Mouse (Mus musculus) ovary, adult 18-20 months (tissue): ENCODE data around the gene Dpy30.

Experiments used
- DNase-seq: peaks from one replicate; pipeline ENCODE4 v3.0.0; 2022; ENCODE audit warnings: low spot score, mixed read lengths

Dpy30 gene

DNA sequence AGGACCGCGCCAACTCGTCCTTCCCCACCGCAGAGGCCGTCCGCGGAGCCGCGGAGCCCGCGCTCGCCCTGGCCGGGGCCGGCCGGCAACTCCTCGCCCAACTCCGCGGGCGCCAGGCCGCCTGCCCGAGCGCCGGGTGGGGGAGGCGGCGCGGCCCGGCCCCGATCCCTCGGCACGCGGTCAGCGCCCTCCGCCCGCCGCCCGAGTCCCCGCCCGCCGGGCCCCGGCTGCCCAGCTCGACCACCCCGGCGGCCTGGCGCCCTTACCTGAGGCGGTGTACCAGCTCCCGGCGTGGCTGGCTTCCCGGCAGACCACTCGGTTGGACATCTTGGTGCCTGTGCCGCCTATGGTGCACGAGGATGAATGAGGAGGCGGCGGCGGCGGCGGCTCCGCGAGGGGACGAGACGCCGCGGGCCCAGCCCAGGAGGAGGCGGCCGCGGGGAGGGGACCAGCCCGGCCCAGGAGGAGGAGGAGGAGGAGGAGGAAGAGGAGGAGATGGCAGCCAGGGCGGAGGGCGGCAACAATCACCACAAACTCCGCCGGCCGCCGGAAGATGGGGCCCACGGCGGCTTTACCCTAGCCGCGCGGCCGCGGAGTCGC lies 29.2 kb downstream of the Dpy30 start:
- DNase-seq: peak; percentile 87

DNA sequence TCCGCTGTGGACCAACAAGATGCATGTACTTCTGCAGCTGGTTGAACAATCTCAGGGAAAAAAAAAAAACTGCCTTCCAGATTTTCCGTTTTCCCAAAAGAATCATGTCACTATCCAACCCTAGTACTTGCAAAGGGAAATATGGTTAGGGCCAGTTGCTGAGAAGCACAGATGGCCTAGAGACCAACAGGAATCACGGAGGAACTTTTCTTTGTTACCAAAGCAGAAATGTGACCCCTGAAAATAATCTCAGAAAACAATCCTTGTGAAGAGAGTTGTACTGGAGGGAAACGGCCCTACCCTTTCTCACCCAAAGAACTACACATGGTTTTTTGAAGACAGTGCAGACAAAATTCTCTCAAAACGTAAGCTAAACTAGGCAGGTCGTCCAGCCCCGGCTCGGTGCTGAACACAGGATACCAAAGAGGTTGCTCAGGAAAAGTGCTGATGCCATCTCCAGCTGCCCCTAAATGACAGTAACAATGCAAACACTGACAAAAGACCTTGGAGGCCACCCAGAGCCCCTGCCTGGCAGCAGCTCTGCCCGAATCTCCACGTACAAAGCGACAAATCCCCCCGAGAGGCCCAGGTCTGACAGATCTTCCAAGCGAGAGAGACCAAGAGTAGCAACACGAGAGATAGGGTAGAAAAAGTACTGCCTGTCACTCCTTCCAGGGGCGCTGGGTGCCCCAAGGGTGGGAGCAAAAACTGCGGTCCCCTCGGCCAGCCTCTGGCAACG lies 29.9 kb downstream of the Dpy30 start:
- no peak for DNase-seq

DNA sequence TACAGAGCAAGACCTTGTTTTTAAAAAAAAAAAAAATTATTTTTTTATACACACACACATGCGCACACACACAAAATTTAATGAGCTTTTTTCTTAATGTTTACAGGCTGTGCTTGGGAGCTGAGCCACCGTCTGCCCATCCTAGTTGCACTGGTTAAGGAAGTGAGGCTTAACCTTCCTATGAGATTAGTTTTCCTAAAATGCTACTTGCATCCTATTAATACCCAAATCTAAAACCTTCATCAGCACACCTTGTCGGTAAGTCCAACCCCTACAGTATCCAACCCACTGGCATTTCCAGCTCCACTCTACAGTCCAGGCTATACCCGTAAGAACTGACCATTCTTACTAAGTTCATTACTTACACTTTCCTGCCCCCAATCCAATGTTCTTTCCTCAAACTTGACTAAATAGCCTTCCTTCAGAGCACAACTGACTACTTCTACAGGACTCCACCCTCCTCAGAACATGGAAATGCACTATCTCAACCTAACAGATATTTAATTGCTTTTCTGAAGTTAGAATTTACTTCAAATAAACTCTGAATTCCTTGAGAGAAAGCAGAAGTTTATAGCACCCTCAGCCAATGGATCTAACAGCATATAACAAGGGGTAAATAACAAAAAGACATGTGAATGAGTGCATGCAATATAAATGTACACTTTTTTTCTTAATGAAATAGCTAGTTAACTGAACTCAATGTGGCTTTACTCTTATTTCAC lies 31.9 kb downstream of the Dpy30 start:
- DNase-seq: no peak

DNA sequence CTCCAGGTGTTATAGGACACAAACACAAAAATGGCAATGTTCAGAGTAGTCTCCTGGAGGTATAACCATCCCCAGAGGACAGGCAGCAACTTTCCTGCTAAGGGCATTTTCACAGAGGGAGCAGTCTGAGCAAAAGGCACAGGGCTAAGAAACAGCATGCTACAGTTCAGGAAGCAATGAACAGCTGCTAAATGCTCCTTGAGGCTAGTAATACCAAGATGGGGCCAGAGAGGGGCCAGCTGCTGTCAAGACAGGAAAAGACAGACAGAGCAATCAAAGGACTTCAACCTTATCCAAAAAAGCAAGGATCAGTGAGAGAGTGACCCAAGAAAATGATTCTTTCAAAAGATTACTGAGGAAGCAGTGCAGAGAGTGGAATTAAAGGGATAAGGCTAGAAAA lies 32.9 kb downstream of the Dpy30 start:
- DNase-seq: no peak

DNA sequence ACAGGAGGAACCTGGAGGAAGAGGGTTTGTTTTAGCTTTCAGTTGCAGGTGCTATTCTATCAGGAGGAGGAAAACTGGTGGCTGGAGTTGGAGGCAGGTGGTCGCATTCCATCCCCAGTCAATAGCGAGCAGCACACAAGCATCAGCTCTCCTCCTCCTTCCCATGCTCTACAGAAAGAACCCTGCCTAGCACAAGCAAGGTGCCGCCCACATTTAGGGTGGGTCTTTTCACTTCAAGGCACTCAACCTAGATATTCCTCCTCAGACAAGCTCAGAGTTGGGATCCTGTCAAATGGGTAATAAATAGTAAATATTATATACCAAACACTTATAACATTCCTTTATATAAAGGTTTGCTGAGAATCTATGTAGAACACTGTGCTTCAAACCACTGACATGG lies 33.5 kb downstream of the Dpy30 start:
- DNase-seq: no peak

DNA sequence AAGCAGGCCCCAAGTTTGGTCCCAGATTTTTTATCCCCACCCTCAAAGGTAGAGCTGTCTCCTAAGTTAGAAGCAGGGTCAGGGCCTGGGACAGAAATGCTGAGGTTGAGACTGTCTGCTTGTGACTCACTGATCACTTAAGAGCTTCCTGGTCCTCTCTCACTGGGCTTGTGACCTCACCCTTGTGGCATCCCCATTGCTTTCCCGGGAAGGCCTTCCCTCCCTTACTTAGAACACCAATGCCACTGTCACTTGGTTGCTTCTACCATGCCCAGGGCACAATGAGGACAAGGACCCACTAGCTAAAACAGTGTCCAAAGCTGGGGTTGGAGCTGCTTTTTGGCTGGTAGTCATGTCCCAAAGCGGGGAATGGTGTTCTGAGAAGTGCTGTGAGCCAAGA lies 35.1 kb downstream of the Dpy30 start:
- no peak for DNase-seq

DNA sequence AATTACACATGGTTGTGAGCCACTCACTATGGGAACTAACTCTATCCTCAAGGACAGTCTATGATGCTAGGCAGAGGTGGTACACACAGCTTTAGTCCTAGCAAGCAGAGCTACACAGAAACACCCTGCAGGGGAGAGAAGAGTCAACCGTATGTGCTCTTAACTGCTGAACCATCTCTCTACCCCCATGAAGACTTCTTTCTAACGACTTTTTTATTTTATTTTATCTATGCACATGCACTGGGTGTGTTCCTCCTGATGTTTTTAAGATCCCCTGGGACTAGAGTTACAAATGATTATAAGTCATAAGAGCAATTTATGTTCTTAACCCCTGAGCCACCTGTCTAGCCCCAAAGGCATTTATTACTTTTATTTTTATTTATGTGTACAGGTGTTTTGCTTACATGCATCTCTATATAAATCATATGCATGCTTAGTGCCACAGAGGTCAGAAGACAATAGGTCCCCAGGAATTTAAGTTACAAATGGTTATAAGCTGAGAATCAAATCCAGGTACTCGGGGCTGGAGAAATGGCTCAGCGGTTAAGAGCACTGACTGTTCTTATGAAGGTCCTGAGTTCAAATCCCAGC lies 37.5 kb downstream of the Dpy30 start:
- DNase-seq: no peak

DNA sequence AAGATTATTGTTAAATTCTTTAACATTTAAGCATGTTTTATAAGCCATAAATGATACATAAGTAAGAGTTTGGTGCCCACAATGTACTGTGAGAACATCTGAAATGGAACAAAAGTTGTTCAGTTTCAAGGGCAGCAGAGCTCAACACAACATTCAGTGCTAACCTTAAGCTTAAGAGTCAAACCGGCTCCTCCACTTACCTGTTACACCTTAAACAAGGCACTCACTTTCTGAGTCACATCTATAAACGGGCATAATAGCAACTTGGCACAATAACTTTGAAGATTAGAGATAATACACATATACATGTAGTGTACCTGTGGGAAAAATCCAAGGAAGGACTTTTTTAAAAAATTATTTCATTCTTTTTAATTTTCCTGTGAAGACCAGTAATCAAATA lies 38.0 kb downstream of the Dpy30 start:
- no peak for DNase-seq

DNA sequence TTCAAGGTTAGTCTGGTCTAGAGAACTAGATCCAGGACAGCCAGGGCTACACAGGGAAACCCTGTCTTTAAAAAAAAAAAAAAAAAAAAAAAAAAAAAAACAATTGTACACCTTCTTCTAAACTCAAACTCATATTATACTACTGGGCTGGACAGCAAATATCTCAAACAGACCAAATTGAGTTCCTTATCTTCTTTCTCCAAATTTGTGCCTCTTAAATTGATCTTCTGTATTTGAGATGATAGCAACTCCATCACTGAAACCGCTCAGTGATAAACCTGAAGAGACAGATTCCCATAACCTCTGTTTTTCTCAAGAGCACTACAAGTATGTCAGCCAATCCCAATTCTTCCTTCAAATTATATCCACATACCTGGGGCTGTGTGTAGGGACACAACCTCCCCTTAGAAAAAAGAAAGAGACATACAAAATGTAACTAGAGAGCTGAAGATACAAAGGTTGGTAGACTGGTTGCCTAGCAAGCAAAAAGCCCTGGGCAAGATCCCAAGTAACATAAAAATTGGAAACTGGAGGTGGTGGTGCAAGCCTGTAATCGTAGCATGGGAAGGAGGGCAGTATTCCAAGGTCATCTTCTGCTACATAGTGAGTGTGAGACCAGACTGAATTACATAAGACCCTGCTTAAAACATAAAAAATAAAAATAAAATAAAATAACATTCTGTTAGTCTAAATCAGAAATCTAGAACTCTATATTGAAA lies 39.2 kb downstream of the Dpy30 start:
- no peak for DNase-seq

DNA sequence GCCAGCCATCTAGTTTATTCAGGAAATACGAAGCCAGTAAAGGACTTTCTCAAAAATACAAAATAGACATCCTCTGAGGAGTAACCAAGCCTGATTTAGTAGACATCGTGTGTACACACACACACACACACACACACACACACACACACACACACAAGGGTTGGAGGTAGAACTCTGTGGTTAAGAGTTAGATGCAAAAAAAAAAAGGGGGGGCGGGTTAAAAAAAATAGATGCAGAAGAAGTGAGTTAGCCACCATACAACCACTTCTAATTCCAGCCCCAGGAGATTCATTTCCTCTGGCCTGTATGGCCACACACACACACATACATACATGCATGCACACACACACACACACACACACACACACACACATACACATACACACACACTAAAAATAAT lies 41.7 kb downstream of the Dpy30 start:
- DNase-seq: no peak

DNA sequence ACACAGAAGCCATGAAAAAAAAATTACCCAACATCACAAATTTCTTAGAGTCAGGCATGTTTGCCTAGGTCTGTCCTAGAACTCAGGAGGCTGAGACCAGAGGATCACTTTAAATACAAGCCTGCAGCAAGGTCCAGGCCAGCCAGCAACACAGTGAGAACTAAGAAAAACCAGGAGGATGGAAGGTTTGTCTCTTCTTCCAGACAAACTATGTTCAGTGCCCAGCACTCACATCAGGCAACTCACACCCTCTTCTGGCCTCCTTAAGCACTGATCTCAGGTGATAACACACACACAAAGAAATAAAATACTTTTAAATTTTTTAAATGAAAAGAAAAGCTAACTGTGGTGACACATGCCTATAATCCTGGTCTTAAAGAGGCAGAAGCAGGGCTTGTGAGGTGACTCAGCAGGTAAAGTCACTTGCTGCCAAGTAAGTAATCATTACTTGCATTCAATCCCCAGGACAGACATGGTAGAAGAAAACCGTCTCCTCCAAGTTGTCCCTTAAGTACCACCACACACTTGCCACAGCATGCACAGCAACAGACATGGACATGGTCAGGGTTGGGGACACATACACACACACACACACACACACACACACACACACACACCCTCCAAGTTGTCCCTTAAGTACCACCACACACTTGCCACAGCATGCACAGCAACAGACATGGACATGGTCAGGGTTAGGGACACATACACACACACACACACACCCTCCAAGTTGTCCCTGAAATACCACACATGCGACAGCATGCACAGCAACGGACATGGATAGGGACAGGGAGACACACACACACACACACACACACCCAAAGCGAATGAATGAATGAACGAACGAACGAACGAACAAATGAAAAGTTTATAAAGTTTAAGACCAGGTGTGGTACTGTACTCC lies 44.5 kb downstream of the Dpy30 start:
- DNase-seq: no peak

DNA sequence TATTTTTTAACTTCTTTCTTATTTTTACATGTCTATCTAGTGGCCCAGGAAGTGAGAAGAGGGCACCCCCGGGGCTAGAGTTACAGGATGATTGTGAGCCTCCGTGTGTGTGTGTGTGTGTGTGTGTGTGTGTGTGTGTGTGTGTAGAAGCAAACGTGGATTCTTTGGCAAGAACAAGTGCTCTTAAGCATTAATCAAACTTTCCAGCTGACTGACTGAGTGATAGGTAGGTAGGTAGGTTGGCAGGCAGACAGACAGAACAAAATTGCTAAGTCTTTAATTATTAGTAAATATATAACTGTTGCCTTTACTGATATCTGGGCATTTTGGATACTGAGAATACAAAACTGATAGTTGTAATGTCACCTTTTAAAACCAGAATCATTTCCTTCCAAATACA lies 49.3 kb downstream of the Dpy30 start:
- DNase-seq: no peak

DNA sequence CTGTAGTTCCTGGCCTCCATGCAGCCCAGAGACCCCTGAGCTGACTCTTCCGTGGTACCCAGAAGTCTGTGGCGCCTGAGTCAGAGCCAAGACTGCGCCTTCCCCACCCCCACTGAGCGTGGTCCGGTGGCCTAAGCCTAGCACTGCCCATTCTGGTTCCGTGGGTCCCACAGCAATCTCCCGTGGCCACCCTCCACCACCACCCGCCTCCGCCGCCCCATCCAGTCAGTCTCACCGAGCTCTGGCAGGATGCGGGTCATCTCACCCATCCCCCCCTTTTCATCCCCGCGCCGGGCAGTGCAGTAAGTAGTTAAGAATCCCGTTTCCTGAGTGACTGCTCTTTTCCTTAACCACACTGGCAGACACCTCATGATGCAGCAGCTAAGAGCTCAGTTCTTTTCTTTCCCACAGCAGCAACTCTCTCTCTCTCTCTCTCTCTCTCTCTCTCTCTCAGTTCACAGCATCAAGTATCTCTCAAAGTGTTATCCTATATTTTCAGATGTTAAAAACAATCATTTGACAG lies 51.0 kb downstream of the Dpy30 start:
- DNase-seq: no peak

DNA sequence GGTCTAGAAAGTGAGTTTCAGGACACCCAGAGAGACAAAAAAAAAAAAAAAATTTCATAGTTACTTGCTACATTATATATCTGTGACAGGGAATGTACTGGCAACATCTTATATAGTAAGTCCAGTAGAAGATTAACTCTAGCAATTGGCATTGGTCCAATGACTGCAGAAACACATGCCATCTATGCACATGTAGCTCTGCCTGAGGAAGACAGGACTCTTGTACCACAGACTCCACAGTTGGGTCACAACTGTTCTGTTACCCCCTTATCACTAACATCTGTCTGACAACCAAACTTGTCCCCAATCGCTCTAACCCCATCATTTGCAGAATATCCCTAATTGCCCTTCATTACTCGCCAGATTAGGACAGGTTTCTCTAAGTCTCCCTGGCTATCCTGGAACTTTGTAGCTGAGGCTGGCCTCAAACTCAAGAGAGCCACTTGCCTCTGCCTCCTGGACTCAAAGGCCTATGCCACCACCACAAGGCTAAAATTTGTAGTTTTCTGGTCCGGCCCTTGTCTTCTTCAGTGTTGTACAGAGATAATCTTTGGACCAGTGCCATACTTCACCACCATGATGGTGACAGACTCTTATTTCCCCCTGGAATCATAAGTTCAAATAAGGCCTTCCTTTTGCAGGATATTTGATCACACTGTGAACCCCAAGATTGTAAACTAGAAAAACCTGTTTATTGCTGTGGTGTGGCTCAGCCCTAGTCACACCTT lies 52.0 kb downstream of the Dpy30 start:
- no peak for DNase-seq

DNA sequence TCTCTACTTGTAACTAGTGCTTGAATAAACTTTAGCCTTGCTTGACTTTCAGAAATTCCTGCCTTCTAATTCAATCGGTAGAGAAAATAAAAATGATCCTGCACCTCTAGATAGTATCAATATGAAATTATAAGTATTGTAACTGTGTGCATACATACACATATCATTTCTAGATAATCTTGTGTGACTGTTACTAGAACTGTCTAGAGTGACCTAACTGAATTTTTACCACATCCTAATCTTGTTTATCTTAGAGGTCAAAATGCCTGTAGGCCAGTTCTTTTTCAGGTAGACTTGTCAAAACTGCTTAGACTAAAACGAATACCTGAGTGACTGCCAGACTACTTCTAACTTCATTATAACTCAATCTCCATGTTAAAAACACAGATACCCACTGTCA lies 53.5 kb downstream of the Dpy30 start:
- DNase-seq: no peak

DNA sequence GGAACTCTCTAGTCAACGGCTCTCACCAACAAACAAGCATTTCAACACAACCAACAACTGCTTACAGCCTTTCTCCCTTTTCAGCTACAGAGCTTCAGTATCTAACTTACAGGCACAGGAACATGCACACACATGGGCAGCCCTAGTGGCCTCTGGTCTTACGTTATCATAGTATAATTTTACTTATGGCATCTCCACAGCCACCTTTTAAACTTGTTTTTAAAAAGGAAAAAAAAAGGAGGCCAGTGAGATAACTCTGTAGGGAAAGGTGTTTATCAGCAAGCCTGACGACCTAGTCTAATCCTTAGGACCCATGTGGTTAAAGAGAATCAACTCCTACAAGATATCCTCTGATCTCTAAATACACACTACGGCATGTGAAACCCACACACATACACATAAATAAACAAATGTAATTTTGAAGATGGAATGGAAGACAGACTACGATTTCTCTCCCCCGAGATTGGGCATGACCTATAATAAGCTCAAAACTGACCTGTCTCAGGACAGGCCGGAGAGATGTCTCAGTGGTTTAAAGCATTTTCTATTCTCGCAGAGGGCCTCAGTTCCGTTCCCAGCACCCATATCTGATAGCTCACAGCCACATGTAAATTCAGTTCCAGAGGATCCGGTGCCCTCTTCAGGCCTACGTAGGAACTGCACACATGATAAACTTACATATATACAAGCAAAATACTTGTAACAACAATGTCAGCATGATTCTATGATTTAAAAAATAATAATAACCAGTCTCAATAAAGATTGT lies 56.1 kb downstream of the Dpy30 start:
- DNase-seq: no peak

DNA sequence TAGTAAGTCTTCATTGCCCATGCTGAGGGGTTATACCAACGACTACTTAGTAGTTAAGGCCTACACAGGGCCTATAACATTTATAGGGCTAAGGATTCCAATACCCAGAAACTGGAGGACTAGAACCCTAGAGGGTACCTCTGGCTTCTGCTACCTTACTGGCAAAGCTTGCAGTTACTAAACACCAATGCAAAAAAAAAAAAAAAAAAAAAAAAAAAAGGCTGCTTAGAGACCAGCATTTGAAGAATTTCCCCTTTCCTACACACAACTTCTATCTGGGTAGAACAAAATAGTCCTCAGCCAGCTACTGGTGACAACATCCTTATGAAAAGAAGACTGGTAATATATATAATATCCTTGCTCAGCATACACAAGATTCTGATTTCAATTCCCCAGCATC lies 58.1 kb downstream of the Dpy30 start:
- DNase-seq: no peak

DNA sequence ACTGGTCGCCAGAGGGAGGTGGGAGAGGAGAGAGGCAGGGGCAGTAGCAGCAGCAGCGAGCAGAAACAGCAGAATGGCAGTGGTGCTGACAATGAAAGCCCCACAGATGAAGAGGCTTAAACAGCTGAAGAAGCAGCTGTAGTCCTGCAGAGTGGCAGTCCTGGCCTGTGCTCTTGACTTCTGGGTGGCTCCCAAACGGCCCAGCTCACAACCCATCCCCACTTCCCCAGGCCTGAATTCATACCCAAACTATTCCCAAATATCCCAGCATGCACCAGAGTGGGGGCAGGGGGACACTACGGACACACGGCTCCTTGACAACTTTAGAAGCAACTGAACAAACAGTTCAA lies 58.6 kb downstream of the Dpy30 start:
- no peak for DNase-seq

DNA sequence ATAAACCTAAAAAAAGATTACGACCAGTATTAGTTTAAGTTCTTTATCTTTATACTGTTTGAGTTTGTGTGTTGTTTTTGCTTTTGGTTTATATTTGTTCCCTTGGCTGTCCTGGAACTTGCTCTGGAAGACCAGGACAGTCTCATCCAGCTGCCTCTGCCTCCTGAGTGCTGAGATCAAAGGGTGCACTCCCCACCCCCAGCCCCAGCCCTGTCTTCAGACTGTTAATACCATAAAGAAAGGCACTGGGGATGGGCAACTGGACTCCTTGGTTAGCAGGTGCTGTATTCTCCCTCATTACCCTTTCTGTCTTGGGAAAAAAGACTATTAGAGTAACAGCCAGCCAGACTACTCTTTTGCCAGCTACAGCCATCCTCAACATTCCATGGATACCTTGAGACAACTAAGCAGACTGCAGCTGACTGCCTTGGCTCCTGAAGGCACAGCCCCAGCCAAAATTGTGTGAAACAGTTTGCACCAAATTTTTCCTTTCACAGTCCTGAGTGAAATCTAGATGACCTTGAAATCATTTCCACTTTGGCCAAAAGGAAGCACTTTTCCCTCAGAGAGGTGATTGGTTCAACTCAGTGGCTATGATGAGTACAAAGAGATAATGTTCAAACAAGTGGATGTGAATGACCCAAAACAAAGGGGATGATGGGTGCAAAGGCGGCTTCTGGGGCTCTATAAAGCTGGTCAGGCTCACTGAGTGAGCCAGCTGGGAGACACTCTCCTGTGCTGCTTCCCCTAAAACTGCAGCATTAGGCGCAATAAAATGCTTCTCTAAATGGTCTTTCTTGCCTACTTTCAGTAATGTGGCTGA lies 59.2 kb downstream of the Dpy30 start:
- DNase-seq: no peak
